Mouse (Mus musculus) MN1 (cell line): ENCODE results near the gene 2010300C02Rik.
"Not testable (repeated sequence)": the region's sequence is repeated elsewhere in the genome, so short reads cannot be mapped to it uniquely, and the experiment has no call there.

Experiments
- DNase-seq: peaks from one replicate; pipeline ENCODE4 v3.0.0-alpha.2; 2016; ENCODE audit warnings: low spot score

2010300C02Rik gene

DNA sequence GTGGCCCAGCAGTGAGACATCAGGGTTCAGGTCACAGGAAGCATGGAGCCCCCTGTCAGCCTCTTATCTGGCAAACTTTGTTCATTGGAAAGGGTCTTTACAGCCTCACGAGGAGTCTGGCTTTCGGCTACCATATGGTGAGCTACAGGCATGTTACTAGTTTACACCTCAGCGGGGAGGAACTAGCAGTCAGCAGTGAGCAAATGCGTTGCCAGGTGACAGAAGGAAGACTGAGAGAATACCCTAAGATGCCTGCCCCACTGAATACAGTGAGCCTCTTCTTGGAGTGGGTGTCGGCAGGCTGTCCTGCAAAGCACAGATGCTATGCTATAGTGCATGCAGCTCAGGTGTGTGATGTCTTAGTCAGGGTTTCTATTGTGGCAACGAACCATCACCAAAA lies 91.1 kb downstream of the 2010300C02Rik start:
- no peak for DNase-seq

- DNase-seq, result no peak
Observed at GRCm38 (mm10) chr1:37624185-37624584, 95.7 kb downstream of the 2010300C02Rik start.

DNA sequence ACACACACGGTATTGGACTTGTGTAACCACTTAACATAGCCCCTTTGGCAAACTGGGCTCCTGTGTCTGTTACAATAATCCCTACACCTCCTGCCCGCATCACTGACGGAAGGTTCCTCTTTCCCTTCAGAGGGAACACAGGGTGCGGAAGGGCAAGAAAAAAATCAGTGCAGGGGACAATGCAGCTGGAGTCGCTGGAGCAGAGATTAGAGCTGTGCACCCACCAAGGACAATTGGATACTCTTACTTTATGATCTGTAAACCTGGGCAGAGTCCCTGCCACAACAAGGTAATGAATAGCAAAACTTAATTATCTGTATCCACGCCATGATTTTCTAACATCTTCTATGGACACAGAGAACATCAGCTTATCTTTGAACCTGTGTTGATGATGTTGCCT lies 97.8 kb downstream of the 2010300C02Rik start:
- no peak for DNase-seq

DNA sequence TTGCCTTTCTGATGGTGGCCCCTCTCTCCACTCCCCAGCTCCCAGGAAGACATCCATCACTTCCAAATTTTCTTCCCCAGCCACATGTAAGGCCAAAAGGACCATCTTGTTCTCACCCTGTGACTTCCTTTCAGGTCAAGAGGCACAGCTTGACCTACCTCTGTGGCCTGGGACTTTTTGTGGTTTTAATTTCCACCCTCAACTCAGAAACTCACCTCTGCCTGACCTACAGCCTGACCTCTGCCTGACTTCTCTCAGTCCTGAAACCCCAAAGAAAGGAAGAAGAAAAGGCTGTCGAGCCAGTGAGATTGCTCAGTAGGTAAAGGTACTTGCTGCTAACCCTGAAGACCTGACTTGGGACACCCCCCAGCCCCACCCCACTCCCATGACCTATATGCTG lies 100.3 kb downstream of the 2010300C02Rik start:
- DNase-seq, result no peak

GRCm38 (mm10) chr1:37617047-37617446 lies 102.8 kb downstream of the 2010300C02Rik start:
- DNase-seq, result no peak

GRCm38 (mm10) chr1:37616569-37616968 lies 103.3 kb downstream of the 2010300C02Rik start:
- DNase-seq, result no peak

- DNase-seq, result no peak
Observed at GRCm38 (mm10) chr1:37615290-37616040, 104.4 kb downstream of the 2010300C02Rik start.

- no peak for DNase-seq
Observed at GRCm38 (mm10) chr1:37614836-37615235, 105.0 kb downstream of the 2010300C02Rik start.

DNA sequence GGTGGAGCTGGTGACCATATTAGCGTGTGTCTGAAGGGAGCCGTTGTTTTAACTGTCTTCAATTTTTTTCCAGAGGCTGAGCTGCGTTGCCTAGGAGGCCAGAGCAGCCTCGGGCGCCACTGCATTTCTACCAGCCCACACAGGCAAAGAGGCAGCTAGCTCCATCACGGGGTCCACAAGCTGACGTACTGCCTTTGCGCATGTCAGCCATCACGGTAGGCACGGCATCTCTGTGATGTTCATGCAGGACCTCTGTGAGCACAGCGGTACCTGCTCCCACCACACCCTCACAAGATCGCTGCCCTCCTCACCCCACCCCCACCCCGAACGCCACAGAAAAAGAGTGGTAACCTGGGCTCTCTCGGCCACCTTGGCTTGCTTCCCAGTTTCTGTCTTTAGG lies 105.8 kb downstream of the 2010300C02Rik start:
- DNase-seq, result no peak

DNA sequence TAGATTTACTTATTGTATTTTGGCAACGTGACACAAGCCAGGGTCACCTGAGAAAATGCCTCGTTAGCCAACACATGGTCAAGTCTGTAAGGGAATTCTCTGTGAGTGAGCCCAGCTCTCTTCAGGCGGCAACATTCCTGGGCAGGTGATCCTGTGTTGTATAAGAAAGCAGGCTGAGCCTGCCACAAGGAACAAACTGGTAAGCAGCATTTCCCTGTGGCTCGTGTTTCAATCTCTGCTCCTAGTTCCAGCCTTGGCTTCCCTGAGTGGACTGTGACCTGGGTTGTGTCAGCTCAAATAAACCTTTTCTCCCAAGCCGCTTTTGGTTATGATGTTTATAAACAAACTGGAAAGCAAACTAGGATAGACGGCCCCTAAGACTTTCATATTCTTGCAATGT lies 108.9 kb downstream of the 2010300C02Rik start:
- no peak for DNase-seq

DNA sequence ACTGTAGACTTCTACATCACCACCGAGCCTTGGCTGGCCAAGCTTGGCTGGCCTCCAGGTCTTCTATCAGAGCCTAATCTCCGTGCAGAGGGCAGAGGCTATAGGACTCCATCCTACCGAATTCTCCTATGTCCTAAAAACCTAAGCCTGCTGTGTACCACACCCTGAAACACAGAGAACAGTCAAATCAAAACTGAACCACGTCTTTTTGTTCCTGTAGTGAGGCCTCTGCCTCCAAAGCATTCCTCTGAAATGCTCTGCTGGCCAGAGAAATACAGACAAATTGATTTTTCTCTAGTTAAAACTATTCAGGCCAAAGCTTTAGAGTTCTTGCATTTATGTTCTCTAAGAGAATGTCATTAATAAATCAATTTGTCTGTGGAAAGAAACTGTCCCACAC lies 109.6 kb downstream of the 2010300C02Rik start:
- no peak for DNase-seq

DNA sequence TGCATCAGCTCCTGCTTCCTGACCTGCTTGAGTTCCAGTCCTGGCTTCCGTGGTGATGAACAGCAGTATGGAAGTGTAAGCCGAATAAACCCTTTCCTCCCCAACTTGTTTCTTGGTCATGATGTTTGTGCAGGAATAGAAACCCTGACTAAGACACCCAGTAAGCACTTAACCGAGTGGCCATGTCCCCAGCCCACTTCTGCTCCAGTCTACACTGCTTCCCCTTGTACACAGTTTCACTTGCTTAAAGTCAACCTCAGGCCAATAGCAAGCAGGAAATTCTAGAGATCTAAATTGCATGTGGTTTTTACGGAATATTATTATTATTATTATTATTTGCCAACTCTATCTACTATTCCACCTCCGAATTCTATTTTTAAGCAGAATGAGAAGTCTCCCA lies 114.2 kb downstream of the 2010300C02Rik start:
- not testable (repeated sequence) for DNase-seq

GRCm38 (mm10) chr1:37603206-37603605 lies 116.7 kb downstream of the 2010300C02Rik start:
- no peak for DNase-seq

DNA sequence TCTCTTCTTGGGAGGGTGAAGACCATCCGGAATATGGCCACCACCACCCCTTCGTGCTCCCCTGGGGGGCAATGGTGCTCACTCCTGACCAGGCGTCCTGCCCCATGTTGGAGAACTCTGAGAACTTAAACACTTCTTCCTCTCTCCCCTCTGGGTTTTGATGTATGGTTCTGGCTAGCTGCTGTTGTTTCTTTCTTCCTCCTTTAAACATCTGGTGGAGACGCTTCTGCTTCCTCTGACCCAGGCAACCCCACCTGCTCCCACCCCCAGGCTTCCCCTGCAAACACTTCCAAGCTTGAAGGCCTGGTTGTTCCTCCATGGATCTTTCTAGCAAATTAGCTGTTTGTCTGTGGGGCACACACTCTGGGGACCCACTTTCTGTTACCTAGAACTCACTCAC lies 117.6 kb downstream of the 2010300C02Rik start:
- no peak for DNase-seq

GRCm38 (mm10) chr1:37601461-37601860 lies 118.4 kb downstream of the 2010300C02Rik start:
- no peak for DNase-seq

GRCm38 (mm10) chr1:37600640-37601175 lies 119.2 kb downstream of the 2010300C02Rik start:
- no peak for DNase-seq

GRCm38 (mm10) chr1:37598986-37599385 lies 120.9 kb downstream of the 2010300C02Rik start:
- DNase-seq, result no peak

GRCm38 (mm10) chr1:37594812-37595211 lies 125.1 kb downstream of the 2010300C02Rik start:
- DNase-seq, result not testable (repeated sequence)

GRCm38 (mm10) chr1:37585809-37586480 lies 133.9 kb downstream of the 2010300C02Rik start:
- DNase-seq, result peak; percentile 31

DNA sequence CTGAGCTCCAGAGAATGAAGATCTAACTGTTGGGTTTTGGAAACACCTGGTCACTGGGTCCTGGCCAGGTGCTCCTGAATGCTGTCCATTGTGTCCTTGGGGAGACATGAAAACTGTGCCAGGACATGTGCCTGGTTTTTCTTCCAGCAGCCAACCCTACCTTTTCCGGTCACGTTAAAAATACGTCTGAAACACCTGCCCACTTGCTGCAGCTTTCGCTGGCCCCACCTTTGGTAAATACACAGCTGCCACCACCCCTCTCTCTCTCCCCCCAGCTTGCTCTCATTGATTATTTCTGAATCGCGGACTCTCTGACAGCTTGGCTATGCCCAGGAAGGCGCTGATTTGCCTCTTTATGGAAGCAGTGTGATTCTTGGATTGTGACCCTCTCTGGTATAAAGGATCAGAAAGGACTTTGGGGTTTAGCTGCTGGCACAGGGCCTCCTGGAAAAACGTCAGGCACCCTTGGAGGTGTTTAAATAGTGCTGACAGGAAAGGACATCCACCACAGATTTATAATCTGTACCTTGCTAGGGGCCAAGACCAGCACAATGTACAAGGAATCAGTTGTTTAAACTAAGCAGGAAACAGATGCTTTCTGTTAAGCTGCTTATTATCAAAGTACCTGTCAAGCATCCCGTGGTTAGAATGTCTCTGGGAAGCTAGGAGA lies 136.0 kb downstream of the 2010300C02Rik start:
- no peak for DNase-seq

DNA sequence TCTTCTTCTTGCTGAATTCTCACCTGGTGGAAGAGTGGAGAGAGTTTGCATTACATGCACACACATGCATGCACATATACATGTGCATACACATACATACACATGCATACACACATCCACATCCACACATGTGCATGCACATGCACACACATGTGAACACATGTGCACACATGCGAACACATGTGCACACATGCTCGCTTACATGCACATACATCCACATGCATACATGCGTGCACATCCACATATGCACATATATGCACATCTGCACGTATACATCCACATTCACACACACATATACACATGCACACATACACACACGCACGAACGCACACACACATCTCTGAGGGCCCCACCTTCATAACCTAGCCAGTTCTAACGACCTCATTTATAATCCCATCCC lies 136.7 kb downstream of the 2010300C02Rik start:
- DNase-seq, result no peak

DNA sequence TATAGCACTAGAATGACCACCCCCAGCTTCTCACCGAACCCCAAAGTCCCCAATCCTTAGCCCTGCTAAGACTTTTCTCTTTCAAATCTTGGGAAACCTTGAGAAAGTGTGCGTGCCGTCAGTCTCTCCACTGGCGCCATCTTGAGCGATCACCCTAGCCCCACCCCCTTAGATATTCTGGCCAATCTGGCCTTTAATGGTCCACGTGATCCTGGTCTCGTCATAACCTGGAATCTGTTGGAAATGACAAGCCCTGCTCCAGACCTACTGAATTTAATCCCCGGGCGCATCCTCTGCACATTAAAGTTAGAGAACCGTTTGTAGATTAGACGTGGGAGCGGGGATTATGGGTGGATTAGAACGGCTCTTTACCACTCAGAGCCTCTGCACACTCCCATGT lies 140.2 kb downstream of the 2010300C02Rik start:
- no peak for DNase-seq
